Mouse (Mus musculus): ENCODE measurements around the gene Gm3285.
A peak's percentile ranks its signal among the peaks of the same experiment; 100 is the strongest.

Gm3285 gene

GRCm38 (mm10) chr10:77861675-77862074 lies at the start of gene Gm3285:
Gene Gm3285 (plus strand): TSS chr10:77861975.
- DNase-seq (ENCODE audit: low spot score): no peak

- no peak for DNase-seq (ENCODE audit: low spot score)
Measured at GRCm38 (mm10) chr10:77814382-77814781, 47.4 kb upstream of the Gm3285 start, which contains the start of gene Gm2696. Gene Gm2696 (plus strand): TSS chr10:77814682.

GRCm38 (mm10) chr10:77815514-77815913 lies 46.3 kb upstream of the Gm3285 start:
- no peak for DNase-seq (ENCODE audit: low spot score)

- no peak for DNase-seq (ENCODE audit: low spot score)
Measured at GRCm38 (mm10) chr10:77818523-77818922, 43.3 kb upstream of the Gm3285 start.

GRCm38 (mm10) chr10:77819203-77819602 lies 42.6 kb upstream of the Gm3285 start:
- no peak for DNase-seq (ENCODE audit: low spot score)

GRCm38 (mm10) chr10:77826951-77827350 lies 34.8 kb upstream of the Gm3285 start, which contains the start of gene Krtap10-4:
Gene Krtap10-4 (minus strand): TSS chr10:77827095.
- no peak for DNase-seq (ENCODE audit: low spot score)

- no peak for DNase-seq (ENCODE audit: low spot score)
Measured at GRCm38 (mm10) chr10:77835647-77836046, 26.1 kb upstream of the Gm3285 start, which contains the start of gene Krtap10-10. Gene Krtap10-10 (plus strand): TSS chr10:77835947.

- no peak for DNase-seq (ENCODE audit: low spot score)
Measured at GRCm38 (mm10) chr10:77839006-77839405, 22.8 kb upstream of the Gm3285 start.

- DNase-seq (ENCODE audit: low spot score): no peak
Measured at GRCm38 (mm10) chr10:77846503-77846902, 15.3 kb upstream of the Gm3285 start, which contains the start of gene Gm36176. Gene Gm36176 (plus strand): TSS chr10:77846803.

- no peak for DNase-seq (ENCODE audit: low spot score)
Measured at GRCm38 (mm10) chr10:77846961-77847360, 14.8 kb upstream of the Gm3285 start.

- DNase-seq (ENCODE audit: low spot score): no peak
Measured at GRCm38 (mm10) chr10:77847538-77847937, 14.2 kb upstream of the Gm3285 start.

GRCm38 (mm10) chr10:77852559-77852958 lies 9.2 kb upstream of the Gm3285 start, which contains the start of gene Gm10318:
Gene Gm10318 (plus strand): TSS chr10:77852859.
- no peak for DNase-seq (ENCODE audit: low spot score)

GRCm38 (mm10) chr10:77864067-77864761 lies 2.4 kb downstream of the Gm3285 start:
- DNase-seq (ENCODE audit: low spot score): peak; percentile 29

GRCm38 (mm10) chr10:77864762-77865143 lies 3.0 kb downstream of the Gm3285 start:
- DNase-seq (ENCODE audit: low spot score): no peak

- no peak for DNase-seq (ENCODE audit: low spot score)
Measured at GRCm38 (mm10) chr10:77867546-77867945, 5.8 kb downstream of the Gm3285 start.

GRCm38 (mm10) chr10:77869651-77870050 lies 7.9 kb downstream of the Gm3285 start:
- DNase-seq (ENCODE audit: low spot score): no peak

- DNase-seq (ENCODE audit: low spot score): no peak
Measured at GRCm38 (mm10) chr10:77878985-77879384, 17.2 kb downstream of the Gm3285 start.

- no peak for DNase-seq (ENCODE audit: low spot score)
Measured at GRCm38 (mm10) chr10:77880305-77880704, 18.5 kb downstream of the Gm3285 start.

GRCm38 (mm10) chr10:77882553-77882952 lies 20.8 kb downstream of the Gm3285 start:
- no peak for DNase-seq (ENCODE audit: low spot score)

GRCm38 (mm10) chr10:77886007-77886747 lies 24.4 kb downstream of the Gm3285 start:
- DNase-seq (ENCODE audit: low spot score): no peak

GRCm38 (mm10) chr10:77890987-77891565 lies 29.3 kb downstream of the Gm3285 start:
- no peak for DNase-seq (ENCODE audit: low spot score)

GRCm38 (mm10) chr10:77895562-77895961 lies 33.8 kb downstream of the Gm3285 start:
- no peak for DNase-seq (ENCODE audit: low spot score)

GRCm38 (mm10) chr10:77900126-77900525 lies 38.4 kb downstream of the Gm3285 start:
- DNase-seq (ENCODE audit: low spot score): no peak

Data from spleen, adult 12 weeks (tissue).